Mouse (Mus musculus): ENCODE results near the gene Rcor3. TPM values are rescaled to one million over a fixed set of nuclear protein-coding genes. Genes with fewer than 3 reads are reported as not detected.

Gene Rcor3
- total and polyA plus RNA-seq, 2 experiments from 2014 or later, result 30.7 to 48.0 TPM

DNA sequence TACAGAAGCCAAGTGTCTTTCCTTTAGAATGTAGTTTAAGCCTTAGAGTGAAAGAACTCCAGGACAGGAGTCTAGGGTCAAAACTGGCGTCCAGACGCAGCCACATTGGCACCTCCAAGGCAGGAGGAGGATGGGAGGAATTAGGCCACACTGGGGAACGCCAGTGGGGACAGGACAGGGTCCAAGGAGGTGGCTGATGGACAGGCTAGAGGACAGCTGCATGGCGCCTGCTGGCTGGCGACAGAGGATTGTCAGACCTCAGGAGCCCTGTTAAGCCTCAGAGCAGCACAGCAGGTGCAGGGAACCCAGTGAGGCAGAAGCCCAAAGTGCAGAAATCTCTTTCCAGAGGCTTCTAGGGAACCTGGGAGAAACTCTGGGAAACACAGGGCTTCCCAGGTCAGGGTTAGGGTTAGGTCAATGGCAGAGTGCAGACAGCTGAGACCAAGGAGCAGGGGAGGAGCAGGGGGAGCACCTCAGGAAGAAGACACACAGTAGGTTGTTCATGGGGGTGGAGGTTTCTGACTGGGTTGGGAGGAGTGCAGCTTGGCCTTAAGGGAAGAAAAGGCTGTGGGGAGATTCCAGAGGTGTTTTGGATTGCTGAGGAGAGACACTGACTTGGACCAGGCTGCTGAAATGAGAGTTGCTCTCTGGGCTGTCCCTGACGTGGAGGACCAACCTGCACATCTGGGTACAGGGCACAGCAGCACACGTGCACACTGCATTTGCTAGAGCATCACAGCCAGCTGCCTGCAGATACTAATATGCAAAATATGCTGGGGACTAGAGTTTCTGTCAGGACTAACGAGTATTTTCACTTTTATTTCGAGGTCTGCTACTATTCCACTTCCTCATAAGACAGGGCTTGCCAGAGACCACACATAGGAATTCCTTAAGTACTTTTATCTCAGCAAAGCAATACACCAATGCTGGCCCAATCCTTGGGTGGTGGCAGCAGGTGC, 48.4 kb downstream of the Rcor3 start:
- no peak for TF ChIP-seq CTCF (IDR thresholded peaks at IDR 0.05; ENCODE audit: low read depth)
- no peak for DNase-seq
- ATAC-seq, result no peak
- no peaks in the 10 kb centered on the region for H3K27me3 ChIP-seq (ENCODE audit: insufficient read depth, low read length)
- no peaks in the 10 kb centered on the region for H3K4me1 ChIP-seq (ENCODE audit: insufficient read depth)
- no peak overlapping the region for H3K4me3 ChIP-seq (ENCODE audit: low read depth, low read length)
- no peak overlapping the region for H3K27ac ChIP-seq (ENCODE audit: low read depth, low read length)
- no peak overlapping the region for H3K4me2 ChIP-seq (ENCODE audit: low read depth)
- no peaks in the 10 kb centered on the region for H3K36me3 ChIP-seq (ENCODE audit: insufficient read depth)
- 65% methylated on average over 9 of the region's 9 CpGs for WGBS
- H3K9ac ChIP-seq, result no peak overlapping the region
- no peaks in the 10 kb centered on the region for H3K9me3 ChIP-seq (ENCODE audit: low read length)

DNA sequence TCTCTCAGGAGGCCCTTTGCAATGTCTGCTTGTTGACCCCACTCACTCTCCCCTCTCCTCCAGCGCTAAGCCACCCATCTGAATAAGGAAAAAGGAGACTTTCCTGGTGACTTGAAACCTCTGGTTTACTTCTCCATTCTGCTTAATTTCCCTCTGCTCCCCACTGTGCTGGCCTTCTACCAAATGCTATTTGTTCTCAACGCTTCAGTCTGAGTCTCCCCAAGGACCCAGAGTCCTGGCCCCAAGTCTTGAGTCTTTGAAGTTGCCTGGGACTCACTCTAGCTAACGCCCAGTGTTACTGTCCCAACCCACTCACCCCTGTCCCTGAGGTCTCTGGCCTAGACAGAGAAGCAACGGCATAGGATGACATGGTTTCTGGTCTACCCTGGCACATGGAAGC, 49.9 kb downstream of the Rcor3 start:
- WGBS, result 77% methylated on average over 4 of the region's 4 CpGs
- no peak overlapping the region for H3K4me3 ChIP-seq (ENCODE audit: low read depth, low read length)
- H3K4me1 ChIP-seq (ENCODE audit: insufficient read depth), result no peaks in the 10 kb centered on the region
- H3K4me2 ChIP-seq (ENCODE audit: low read depth), result no peak overlapping the region
- H3K27me3 ChIP-seq (ENCODE audit: insufficient read depth, low read length), result no peaks in the 10 kb centered on the region
- H3K36me3 ChIP-seq (ENCODE audit: insufficient read depth), result no peaks in the 10 kb centered on the region
- ATAC-seq (no peak), DNase-seq (no peak)
- H3K9me3 ChIP-seq (ENCODE audit: low read length), result no peaks in the 10 kb centered on the region
- H3K27ac ChIP-seq (ENCODE audit: low read depth, low read length), result no peak overlapping the region
- no peak for TF ChIP-seq CTCF (IDR thresholded peaks at IDR 0.05; ENCODE audit: low read depth)
- H3K9ac ChIP-seq, result no peak overlapping the region

DNA sequence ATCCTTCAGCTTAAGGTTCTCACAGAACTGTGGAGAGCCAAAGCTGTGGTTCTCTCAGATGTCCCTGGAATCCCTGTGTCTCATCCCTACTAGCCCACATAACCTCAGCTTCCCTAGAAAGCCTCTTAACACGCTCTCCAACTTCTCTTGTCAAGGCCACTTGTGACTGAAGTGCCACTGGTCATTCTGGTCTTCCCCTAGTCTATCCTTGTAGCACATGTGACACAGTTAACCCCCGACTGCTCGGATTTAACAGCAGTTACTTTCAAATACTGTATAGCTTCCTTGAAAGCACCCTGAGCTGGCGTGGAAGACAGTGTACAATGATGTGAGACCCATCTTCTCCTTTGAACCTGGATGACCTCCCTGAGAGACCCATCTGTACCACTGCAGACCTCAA, 50.8 kb downstream of the Rcor3 start:
- Histone ChIP-seq H3K36me3 (ENCODE audit: insufficient read depth) (no peaks in the 10 kb centered on the region), H3K27me3 (ENCODE audit: insufficient read depth, low read length) (no peaks in the 10 kb centered on the region), H3K4me3 (ENCODE audit: low read depth, low read length) (no peak overlapping the region), H3K4me1 (ENCODE audit: insufficient read depth) (no peaks in the 10 kb centered on the region), H3K27ac (ENCODE audit: low read depth, low read length) (no peak overlapping the region), H3K9me3 (ENCODE audit: low read length) (no peaks in the 10 kb centered on the region), H3K4me2 (ENCODE audit: low read depth) (no peak overlapping the region), H3K9ac (no peak overlapping the region)
- ATAC-seq (no peak), DNase-seq (no peak)
- WGBS, result 72% methylated on average over 4 of the region's 4 CpGs
- TF ChIP-seq CTCF (IDR thresholded peaks at IDR 0.05; ENCODE audit: low read depth), result no peak

DNA sequence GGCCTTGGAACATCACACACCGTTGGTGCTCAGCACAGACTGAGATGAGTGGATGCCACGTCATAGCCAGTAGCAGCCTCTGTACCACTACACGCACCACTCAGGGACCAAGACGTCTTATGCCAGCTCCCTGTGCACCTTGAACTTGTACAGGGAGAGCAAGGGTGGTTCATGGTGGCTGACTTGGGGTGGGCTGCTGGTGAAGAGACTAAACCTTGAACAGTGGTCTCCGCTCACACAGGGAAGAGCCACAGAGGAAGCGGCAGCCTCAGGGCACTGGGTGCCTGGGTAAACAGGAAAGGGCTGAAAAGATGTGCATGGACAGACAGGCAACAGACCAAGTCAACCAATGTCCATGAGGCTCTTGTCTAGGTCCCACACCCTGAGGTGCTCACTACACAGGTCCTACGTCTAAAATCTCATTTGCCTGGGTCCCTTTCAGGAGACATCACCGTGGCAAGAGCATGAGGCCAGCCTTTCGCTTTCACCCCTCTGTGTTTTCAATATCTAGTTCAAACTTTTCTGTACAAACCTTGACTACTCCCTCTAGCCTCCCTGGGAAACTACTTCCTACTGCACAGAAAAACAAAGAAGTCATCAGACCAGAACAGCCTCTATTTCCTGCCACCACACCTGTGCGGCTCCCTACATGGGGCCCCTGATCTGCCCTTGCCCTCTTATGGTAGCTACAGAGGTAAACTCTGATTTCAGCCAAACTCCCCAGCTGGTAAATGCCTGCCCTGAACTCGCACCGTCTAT, 51.4 kb downstream of the Rcor3 start:
- Histone ChIP-seq H3K4me3 (ENCODE audit: low read depth, low read length) (no peak overlapping the region), H3K9me3 (ENCODE audit: low read length) (no peaks in the 10 kb centered on the region), H3K4me2 (ENCODE audit: low read depth) (no peak overlapping the region), H3K4me1 (ENCODE audit: insufficient read depth) (no peaks in the 10 kb centered on the region), H3K27me3 (ENCODE audit: insufficient read depth, low read length) (no peaks in the 10 kb centered on the region), H3K27ac (ENCODE audit: low read depth, low read length) (no peak overlapping the region), H3K36me3 (ENCODE audit: insufficient read depth) (no peaks in the 10 kb centered on the region), H3K9ac (no peak overlapping the region)
- DNase-seq (no peak), ATAC-seq (no peak)
- TF ChIP-seq CTCF (IDR thresholded peaks at IDR 0.05; ENCODE audit: low read depth), result no peak
- WGBS, result 88% methylated on average over 12 of the region's 12 CpGs

DNA sequence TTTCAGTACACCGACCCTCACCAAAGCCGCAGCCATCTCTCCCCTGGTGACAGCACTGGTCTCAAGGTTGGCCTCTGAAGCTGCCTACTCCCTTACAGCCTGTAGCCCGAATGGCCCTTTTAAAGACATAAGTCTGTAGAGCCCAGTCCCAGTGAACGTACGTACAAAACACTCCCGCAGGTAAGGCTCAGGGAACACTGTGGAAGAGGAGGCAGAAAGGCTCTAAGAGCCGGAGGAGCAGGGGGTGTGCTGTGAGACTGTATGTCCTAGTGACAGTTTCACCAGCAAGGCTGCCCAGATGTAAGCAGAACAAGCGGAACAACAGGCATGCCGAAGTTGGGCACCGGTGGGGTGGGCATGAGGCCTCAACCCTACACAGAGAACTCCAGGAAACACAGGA, 52.6 kb downstream of the Rcor3 start:
- Histone ChIP-seq H3K4me3 (ENCODE audit: low read depth, low read length) (no peak overlapping the region), H3K9me3 (ENCODE audit: low read length) (no peaks in the 10 kb centered on the region), H3K9ac (no peak overlapping the region), H3K27ac (ENCODE audit: low read depth, low read length) (no peak overlapping the region), H3K27me3 (ENCODE audit: insufficient read depth, low read length) (no peaks in the 10 kb centered on the region), H3K36me3 (ENCODE audit: insufficient read depth) (no peaks in the 10 kb centered on the region), H3K4me1 (ENCODE audit: insufficient read depth) (no peaks in the 10 kb centered on the region), H3K4me2 (ENCODE audit: low read depth) (no peak overlapping the region)
- DNase-seq (no peak), ATAC-seq (no peak)
- 94% methylated on average over 10 of the region's 10 CpGs for WGBS
- TF ChIP-seq CTCF (IDR thresholded peaks at IDR 0.05; ENCODE audit: low read depth), result no peak

DNA sequence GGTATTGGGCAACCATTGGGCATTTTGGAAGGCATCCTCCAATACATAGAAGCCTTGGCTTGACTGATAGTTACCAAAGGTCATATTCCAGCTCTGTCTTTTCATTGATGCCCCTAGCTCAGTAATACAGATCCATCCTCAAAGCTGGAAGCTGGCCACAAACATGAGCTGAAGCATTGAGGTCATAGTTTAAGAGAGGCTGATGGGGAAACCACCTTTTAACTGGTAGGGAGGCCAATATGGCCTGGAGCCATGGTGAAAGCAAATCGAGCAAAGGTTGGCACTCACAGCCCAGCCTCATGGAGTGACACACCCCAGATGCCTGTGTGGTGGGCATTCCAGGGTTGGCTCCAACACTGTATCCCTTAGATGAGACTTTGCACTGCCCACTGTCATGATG, 55.2 kb downstream of the Rcor3 start:
- DNase-seq (no peak), ATAC-seq (no peak)
- Histone ChIP-seq H3K9me3 (ENCODE audit: low read length) (no peaks in the 10 kb centered on the region), H3K4me2 (ENCODE audit: low read depth) (no peak overlapping the region), H3K27me3 (ENCODE audit: insufficient read depth, low read length) (no peaks in the 10 kb centered on the region), H3K36me3 (ENCODE audit: insufficient read depth) (no peaks in the 10 kb centered on the region), H3K27ac (ENCODE audit: low read depth, low read length) (no peak overlapping the region), H3K4me1 (ENCODE audit: insufficient read depth) (no peaks in the 10 kb centered on the region), H3K9ac (no peak overlapping the region), H3K4me3 (ENCODE audit: low read depth, low read length) (no peak overlapping the region)
- 71% methylated on average over 1 of the region's 1 CpGs for WGBS
- TF ChIP-seq CTCF (IDR thresholded peaks at IDR 0.05; ENCODE audit: low read depth), result no peak

DNA sequence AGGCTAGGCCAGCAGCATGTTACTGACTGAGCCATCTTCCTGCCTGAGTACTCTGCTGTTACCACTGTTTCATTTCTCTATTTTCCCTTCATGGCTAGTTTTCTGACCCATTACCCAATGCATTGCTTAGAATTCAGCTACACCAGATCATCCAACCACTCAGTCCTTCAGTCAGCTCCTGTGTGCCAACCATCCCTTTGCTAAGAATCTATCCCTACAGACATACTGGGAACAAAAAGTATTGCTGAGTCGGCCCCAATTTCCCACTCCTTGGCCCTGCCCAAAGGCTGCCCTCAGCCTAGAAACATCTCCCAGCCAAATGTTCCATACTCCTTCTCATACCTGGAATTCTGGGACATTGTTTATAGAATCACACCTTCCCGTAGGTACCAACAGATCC, 56.7 kb downstream of the Rcor3 start:
- H3K27ac ChIP-seq (ENCODE audit: low read depth, low read length), result no peak overlapping the region
- H3K36me3 ChIP-seq (ENCODE audit: insufficient read depth), result no peaks in the 10 kb centered on the region
- H3K4me1 ChIP-seq (ENCODE audit: insufficient read depth), result no peaks in the 10 kb centered on the region
- DNase-seq (no peak), ATAC-seq (no peak)
- H3K4me2 ChIP-seq (ENCODE audit: low read depth), result no peak overlapping the region
- WGBS, result 100% methylated on average over 2 of the region's 2 CpGs
- H3K27me3 ChIP-seq (ENCODE audit: insufficient read depth, low read length), result no peaks in the 10 kb centered on the region
- H3K9me3 ChIP-seq (ENCODE audit: low read length), result no peaks in the 10 kb centered on the region
- no peak overlapping the region for H3K4me3 ChIP-seq (ENCODE audit: low read depth, low read length)
- H3K9ac ChIP-seq, result no peak overlapping the region
- no peak for TF ChIP-seq CTCF (IDR thresholded peaks at IDR 0.05; ENCODE audit: low read depth)
